Mouse (Mus musculus): Measurements from ENCODE around the gene Adamts2.

DNA sequence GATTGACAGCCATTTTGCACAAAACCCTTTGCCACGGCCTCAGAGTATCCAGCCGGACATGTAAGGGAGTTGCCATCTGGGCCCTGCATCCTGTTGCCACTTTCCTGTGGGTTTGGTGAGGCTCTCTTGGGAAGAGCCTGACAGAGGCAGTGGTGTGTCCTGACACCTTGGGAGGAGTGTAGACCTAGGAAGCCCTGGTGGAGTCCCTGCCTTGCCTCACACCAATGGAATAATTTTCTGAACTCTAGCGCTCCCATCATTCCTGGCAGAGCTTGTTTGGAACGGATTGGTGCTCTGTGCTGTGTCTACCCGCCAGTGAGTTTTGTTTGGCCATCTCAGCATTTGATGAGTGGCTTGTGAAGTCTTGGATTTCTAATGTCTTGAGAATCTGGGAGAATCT lies 19.5 kb downstream of the Adamts2 start:
- no peak for TF ChIP-seq POLR2A (IDR thresholded peaks at IDR 0.05; ENCODE audit: borderline replicate concordance, low read depth, low read length)
- no peak for TF ChIP-seq CTCF (IDR thresholded peaks at IDR 0.05; ENCODE audit: low read depth, low read length)

Data from bone marrow macrophage, adult 2 months (primary cell).